In genomic region chr5:137138977-137139376, GRCm38 (mm10) we compare ENCODE assay signal across 47 mouse cellular contexts. TPM values are rescaled to one million over a fixed set of nuclear protein-coding genes. Genes with fewer than 3 reads are reported as not detected.
"Had no signal": no experiment of that assay in that cellular context is flagged by ENCODE, and none has a peak within 500 bp of the region (broad histone marks: within the 10 kb centered on the region; RNA-seq: fewer than 3 reads in every experiment).

No protein-coding gene starts in this region.

- H3K9ac ChIP-seq: heart, embryonic 12.5 days; heart, embryonic 13.5 days; heart, embryonic 15.5 days; hindbrain, embryonic 12.5 days; hindbrain, embryonic 13.5 days; hindbrain, embryonic 14.5 days; hindbrain, embryonic 15.5 days; intestine, embryonic 15.5 days; kidney, embryonic 15.5 days had no signal

- H3K4me3 ChIP-seq: heart, embryonic 10.5 days; heart, embryonic 12.5 days; heart, embryonic 13.5 days; heart, embryonic 15.5 days; hindbrain, embryonic 10.5 days; hindbrain, embryonic 12.5 days; hindbrain, embryonic 13.5 days; hindbrain, embryonic 15.5 days; intestine, embryonic 15.5 days; kidney, embryonic 15.5 days; layer of hippocampus, adult 2 months; left cerebral cortex, adult 2 months had no signal

- H3K36me3 ChIP-seq: heart, embryonic 10.5 days; heart, embryonic 12.5 days; heart, embryonic 13.5 days; heart, embryonic 15.5 days; hindbrain, embryonic 10.5 days; hindbrain, embryonic 12.5 days; hindbrain, embryonic 13.5 days; hindbrain, embryonic 15.5 days; intestine, embryonic 15.5 days; kidney, embryonic 15.5 days had no signal

- H3K9me3 ChIP-seq: heart, embryonic 10.5 days; heart, embryonic 12.5 days; heart, embryonic 13.5 days; heart, embryonic 15.5 days; hindbrain, embryonic 12.5 days; hindbrain, embryonic 13.5 days; hindbrain, embryonic 15.5 days; intestine, embryonic 15.5 days; kidney, embryonic 15.5 days had no signal

- H3K27me3 ChIP-seq: hindbrain, embryonic 12.5 days; hindbrain, embryonic 15.5 days; intestine, embryonic 15.5 days; kidney, embryonic 15.5 days had no signal

- H3K27ac ChIP-seq: heart, embryonic 10.5 days; heart, embryonic 13.5 days; heart, embryonic 15.5 days; hindbrain, embryonic 10.5 days; hindbrain, embryonic 12.5 days; hindbrain, embryonic 13.5 days; hindbrain, embryonic 14.5 days; hindbrain, embryonic 15.5 days; hindbrain, postnatal 0 days; intestine, embryonic 15.5 days; kidney, embryonic 15.5 days; kidney, postnatal 0 days; layer of hippocampus, adult 2 months; left cerebral cortex, adult 2 months had no signal

- DNase-seq: heart, postnatal 10 days; heart, postnatal 14 days; heart, postnatal 36 days; heart, postnatal 4 days; kidney, adult 11 months; kidney, adult 18-20 months; kidney, adult 2 months; kidney, adult 8-10 months; kidney, adult 9 months; kidney, postnatal 10 days; kidney, postnatal 25 days; kidney, postnatal 36 days; kidney, postnatal 4 days; layer of hippocampus, adult 9-11 months; layer of hippocampus, postnatal 36 days had no signal

- H3K4me1 ChIP-seq: heart, embryonic 12.5 days; heart, embryonic 13.5 days; heart, embryonic 15.5 days; hindbrain, embryonic 12.5 days; hindbrain, embryonic 13.5 days; hindbrain, embryonic 15.5 days; intestine, embryonic 15.5 days; kidney, embryonic 15.5 days had no signal

- ATAC-seq: hindbrain, embryonic 16.5 days; hindbrain, postnatal 0 days; inflammation-experienced regulatory T-cells, adult 6 months; intestine, embryonic 15.5 days; intestine, embryonic 16.5 days; intestine, postnatal 0 days had no signal

- H3K4me2 ChIP-seq: heart, embryonic 11.5 days; heart, embryonic 12.5 days; heart, embryonic 13.5 days; heart, embryonic 15.5 days; hindbrain, embryonic 12.5 days; hindbrain, embryonic 13.5 days; hindbrain, embryonic 14.5 days; hindbrain, embryonic 15.5 days; intestine, embryonic 15.5 days; kidney, embryonic 15.5 days had no signal

RNA-seq across cellular contexts. Expression of gene Muc3, which starts 10.1 kb away (rescaled TPM):
- total RNA-seq: heart, postnatal 10 days; heart, postnatal 14 days; heart, postnatal 25 days; heart, postnatal 36 days; heart, postnatal 4 days; hindbrain, postnatal 0 days; layer of hippocampus, adult 18-20 months; layer of hippocampus, adult 2 months; layer of hippocampus, adult 8-10 months; layer of hippocampus, postnatal 10 days; layer of hippocampus, postnatal 14 days; layer of hippocampus, postnatal 25 days; layer of hippocampus, postnatal 36 days; left cerebral cortex, adult 18-20 months; left cerebral cortex, adult 2 months had no signal
- polyA plus RNA-seq: heart, embryonic 10.5 days; heart, embryonic 11.5 days; heart, embryonic 12.5 days; heart, embryonic 14.5 days; heart, embryonic 15.5 days; heart, postnatal 0 days; hindbrain, embryonic 10.5 days; hindbrain, embryonic 11.5 days; hindbrain, embryonic 12.5 days; hindbrain, embryonic 13.5 days; hindbrain, embryonic 14.5 days; hindbrain, embryonic 15.5 days; hindbrain, embryonic 16.5 days; hindbrain, postnatal 0 days; inflammation-experienced regulatory T-cells, adult 6 months; kidney, adult 2 months; kidney, embryonic 14.5 days; kidney, embryonic 15.5 days; kidney, embryonic 16.5 days had no signal
